ENCODE assay signal across 21 mouse cellular contexts in the genomic region with DNA sequence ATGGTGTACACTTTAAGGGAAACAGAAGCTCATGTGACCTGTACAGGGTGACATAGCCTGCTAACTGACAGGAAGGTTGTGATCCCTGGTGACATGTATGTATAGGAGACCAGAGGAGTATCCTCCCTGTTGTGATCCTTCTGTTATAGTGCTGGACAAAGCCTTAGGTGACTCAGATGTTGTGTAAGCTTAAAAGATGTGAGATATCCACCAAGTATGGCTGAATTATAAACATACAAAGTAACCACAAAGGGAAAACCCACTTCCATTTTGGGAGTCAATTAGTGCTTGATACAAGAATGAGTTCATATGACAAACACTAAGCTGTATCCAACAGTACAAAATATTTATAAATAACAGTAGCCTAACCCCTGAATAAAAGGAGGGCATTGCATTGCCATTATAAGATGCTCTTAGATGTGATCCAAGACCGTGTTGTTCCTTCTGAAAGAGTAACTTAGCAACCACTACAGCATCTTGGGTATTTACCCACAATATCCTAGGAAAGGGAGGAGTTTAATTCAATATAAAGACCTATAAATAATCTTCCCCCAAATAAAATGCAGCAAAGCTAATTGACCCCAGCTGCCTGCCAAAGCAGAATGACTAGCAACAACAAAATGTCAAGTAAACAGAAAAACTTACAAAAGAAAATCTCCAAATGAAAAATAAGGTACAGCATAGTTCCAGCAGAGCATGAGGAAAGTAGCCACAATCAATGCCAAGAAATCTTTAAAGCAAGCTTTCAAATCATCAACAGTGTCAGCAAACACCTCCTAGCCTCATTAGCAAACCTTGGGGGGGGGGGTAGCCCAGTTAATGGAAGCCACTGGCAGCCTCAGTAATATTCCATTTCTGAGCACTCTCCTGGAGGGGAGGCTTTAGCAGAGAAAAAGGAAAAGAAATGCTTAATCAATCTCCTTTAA.
DNase-seq lines count a peak whose midpoint lies in the region; ATAC-seq lines count a peak whose summit lies in the region.
"Had no signal": no experiment of that assay in that cellular context is flagged by ENCODE, and none has a peak within 500 bp of the region (broad histone marks: within the 10 kb centered on the region; RNA-seq: fewer than 3 reads in every experiment).

No protein-coding gene starts in this region.

- intact Hi-C loops in left cerebral cortex, postnatal 36 days (cut with DNase I) = no loop called here

- no peaks in the 10 kb centered on the region for H3K9me3 ChIP-seq in kidney, embryonic 14.5 days (ENCODE audit: control insufficient read depth, low read length)
- no peaks in the 10 kb centered on the region for H3K9me3 ChIP-seq in forebrain, embryonic 16.5 days (ENCODE audit: control insufficient read depth, low read length)
- H3K9me3 ChIP-seq in limb, embryonic 10.5 days (replicated peaks) = no peaks in the 10 kb centered on the region
- H3K9me3 ChIP-seq: heart, embryonic 10.5 days; limb, embryonic 15.5 days; liver, embryonic 15.5 days had no signal

- peak; percentile 66; the same call in 1 of the 2 replicates for ATAC-seq in kidney, embryonic 14.5 days (ENCODE audit: low FRiP score, low TSS enrichment)
- ATAC-seq in forebrain, embryonic 16.5 days = peak; percentile 83
- ATAC-seq: CD4-positive, CD25-positive, alpha-beta regulatory T cell, adult 4 months; inflammation-experienced regulatory T-cells, adult 6 months had no signal

- H3K27me3 ChIP-seq in kidney, embryonic 14.5 days (ENCODE audit: control insufficient read depth, insufficient read depth, low read length) = no peaks in the 10 kb centered on the region
- no peaks in the 10 kb centered on the region for H3K27me3 ChIP-seq in forebrain, embryonic 16.5 days (replicated peaks; ENCODE audit: control insufficient read depth, insufficient read depth, low read length)
- H3K27me3 ChIP-seq in limb, embryonic 10.5 days (ENCODE audit: low read depth, poor library complexity, severe bottlenecking) = no peaks in the 10 kb centered on the region
- H3K27me3 ChIP-seq: limb, embryonic 15.5 days; liver, embryonic 15.5 days had no signal

- H3K9ac ChIP-seq in kidney, embryonic 14.5 days (ENCODE audit: low read depth, low read length) = no peak overlapping the region
- no peak overlapping the region for H3K9ac ChIP-seq in forebrain, embryonic 16.5 days (replicated peaks; ENCODE audit: low read depth, low read length)
- H3K9ac ChIP-seq: limb, embryonic 15.5 days; liver, embryonic 15.5 days had no signal

- H3K4me1 ChIP-seq in kidney, embryonic 14.5 days (ENCODE audit: control insufficient read depth, insufficient read depth, low read length) = no peaks in the 10 kb centered on the region
- no peaks in the 10 kb centered on the region for H3K4me1 ChIP-seq in forebrain, embryonic 16.5 days (replicated peaks; ENCODE audit: control insufficient read depth, insufficient read depth, low read length)
- peaks cover 7% of the 10 kb centered on the region for H3K4me1 ChIP-seq in limb, embryonic 10.5 days
- H3K4me1 ChIP-seq: heart, embryonic 10.5 days; limb, embryonic 15.5 days; liver, embryonic 15.5 days had no signal

- no peaks in the 10 kb centered on the region for H3K36me3 ChIP-seq in kidney, embryonic 14.5 days (ENCODE audit: control insufficient read depth, insufficient read depth, low read length)
- H3K36me3 ChIP-seq in forebrain, embryonic 16.5 days (ENCODE audit: control insufficient read depth, insufficient read depth) = no peaks in the 10 kb centered on the region
- no peaks in the 10 kb centered on the region for H3K36me3 ChIP-seq in limb, embryonic 10.5 days
- H3K36me3 ChIP-seq: heart, embryonic 10.5 days; limb, embryonic 15.5 days; liver, embryonic 15.5 days had no signal

- WGBS in kidney, embryonic 14.5 days = 49% methylated on average over 1 of the region's 1 CpGs
- WGBS in forebrain, embryonic 16.5 days = 23% methylated on average over 1 of the region's 1 CpGs
- 52% methylated on average over 1 of the region's 1 CpGs for WGBS in limb, embryonic 10.5 days

- no peak overlapping the region for H3K27ac ChIP-seq in kidney, embryonic 14.5 days (ENCODE audit: low read depth, low read length)
- H3K27ac ChIP-seq in forebrain, embryonic 16.5 days (ENCODE audit: low read length) = no peak overlapping the region
- H3K27ac ChIP-seq in limb, embryonic 10.5 days = 0 out of 2 replicates have a peak overlapping the region, but pooled peaks have one; percentile 19
- H3K27ac ChIP-seq: heart, embryonic 10.5 days; limb, embryonic 15.5 days; liver, embryonic 15.5 days; macrophage had no signal

- DNase-seq in kidney, adult 9 months = no peak
- peak; percentile 51 for DNase-seq in NIH3T3 (ENCODE audit: low read depth)
- DNase-seq in limb, embryonic 10.5 days (ENCODE audit: low spot score) = no peak
- no peak for DNase-seq in frontal cortex, postnatal 14 days (ENCODE audit: low spot score in 2 of 2)
- no peak for DNase-seq in left cerebral cortex, postnatal 36 days (ENCODE audit: low spot score in 2 of 2)
- DNase-seq in MN1 (ENCODE audit: low spot score) = no peak
- DNase-seq: cerebellum, adult 9-10 months; heart, postnatal 10 days; kidney, adult 2 months; kidney, postnatal 4 days; layer of hippocampus, adult 9-11 months; thymus, adult 2 months had no signal

- H3K4me3 ChIP-seq in kidney, embryonic 14.5 days (ENCODE audit: low read length) = no peak overlapping the region
- no peak overlapping the region for H3K4me3 ChIP-seq in forebrain, embryonic 16.5 days (replicated peaks; ENCODE audit: low read length)
- H3K4me3 ChIP-seq in limb, embryonic 10.5 days = no peak overlapping the region
- H3K4me3 ChIP-seq: heart, embryonic 10.5 days; limb, embryonic 15.5 days; liver, embryonic 15.5 days had no signal

- no peak overlapping the region for H3K4me2 ChIP-seq in kidney, embryonic 14.5 days (replicated peaks; ENCODE audit: low read depth, low read length)
- H3K4me2 ChIP-seq in forebrain, embryonic 16.5 days (ENCODE audit: low read length) = no peak overlapping the region
- H3K4me2 ChIP-seq: limb, embryonic 15.5 days; liver, embryonic 15.5 days; midbrain, embryonic 11.5 days had no signal
